In the genomic region with DNA sequence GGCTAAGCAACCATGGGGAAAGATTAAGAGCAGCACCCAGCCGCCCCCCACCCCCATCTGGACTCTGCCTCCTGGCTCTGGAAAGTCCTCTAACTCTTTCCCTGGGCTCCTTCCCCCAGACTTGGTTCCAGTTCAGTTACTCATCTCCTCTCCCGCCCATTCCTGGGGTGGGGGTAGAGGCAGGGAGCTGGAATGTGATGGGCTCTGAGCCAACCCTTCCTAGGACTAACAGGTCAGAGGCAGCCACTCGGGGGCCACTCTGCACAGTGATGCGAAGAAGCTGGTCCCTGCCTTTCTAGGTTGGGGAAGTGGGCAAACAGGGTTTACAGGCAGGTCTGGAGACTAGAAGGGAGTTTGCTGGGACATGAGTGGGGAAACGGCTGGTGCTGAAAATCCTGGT, we compare ENCODE assay signal across 8 mouse cellular contexts. TPM values are rescaled to one million over a fixed set of nuclear protein-coding genes. Genes with fewer than 3 reads are reported as not detected.
DNase-seq lines count a peak whose midpoint lies in the region; ATAC-seq and TF ChIP-seq lines count a peak whose summit lies in the region.

No protein-coding gene starts in this region.

- peak overlapping the region; percentile 75 for H3K27ac ChIP-seq in heart, adult 2 months
- peak overlapping the region; percentile 97 for H3K27ac ChIP-seq in kidney, postnatal 0 days
- H3K27ac ChIP-seq in hindbrain, embryonic 11.5 days (ENCODE audit: low read depth, low read length): no peak overlapping the region

- TF ChIP-seq CTCF in heart, adult 2 months (IDR thresholded peaks at IDR 0.05): no peak
- peak; percentile 25; the same call in 1 of the 2 replicates for TF ChIP-seq CTCF in kidney, postnatal 0 days (IDR thresholded peaks at IDR 0.05; ENCODE audit: low read depth)

- no peaks in the 10 kb centered on the region for H3K36me3 ChIP-seq in heart, adult 2 months (ENCODE audit: control insufficient read depth, insufficient read depth, low read length)
- H3K36me3 ChIP-seq in kidney, postnatal 0 days (ENCODE audit: insufficient read depth, low read length): no peaks in the 10 kb centered on the region
- H3K36me3 ChIP-seq in hindbrain, embryonic 11.5 days (ENCODE audit: control insufficient read depth, insufficient read depth, low read length): no peaks in the 10 kb centered on the region

- TF ChIP-seq POLR2A in heart, adult 2 months (IDR thresholded peaks at IDR 0.05; ENCODE audit: insufficient read depth, low read depth, low read length): no peak

- TF ChIP-seq EP300 in heart, adult 2 months (IDR thresholded peaks at IDR 0.05; ENCODE audit: insufficient read depth, low read depth, low read length): 0 out of 2 replicates have a peak, but pooled peaks have one; percentile 48

- no peak overlapping the region for H3K4me3 ChIP-seq in heart, adult 2 months
- H3K4me3 ChIP-seq in kidney, postnatal 0 days (replicated peaks; ENCODE audit: low read depth, low read length): no peak overlapping the region
- no peak overlapping the region for H3K4me3 ChIP-seq in hindbrain, embryonic 11.5 days (ENCODE audit: low read depth, low read length)

- H3K79me2 ChIP-seq in heart, adult 2 months (replicated peaks; ENCODE audit: control insufficient read depth, insufficient read depth, low read length): no peaks in the 10 kb centered on the region

- H3K9ac ChIP-seq in heart, adult 2 months (ENCODE audit: low read depth, low read length): 0 out of 2 replicates have a peak overlapping the region, but pooled peaks have one; percentile 11
- no peak overlapping the region for H3K9ac ChIP-seq in kidney, postnatal 0 days (ENCODE audit: low read depth, low read length)
- no peak overlapping the region for H3K9ac ChIP-seq in hindbrain, embryonic 11.5 days (ENCODE audit: low read depth, low read length)

- peak; percentile 67 for DNase-seq in urinary bladder, postnatal 25 days (ENCODE audit: low spot score)
- no peak for DNase-seq in urinary bladder, adult 2 months (ENCODE audit: low spot score)
- peak; percentile 60 to 79 for DNase-seq in heart, adult 2 months
- DNase-seq in kidney, postnatal 0 days (ENCODE audit: low spot score): peak; percentile 98
- peak; percentile 91 for DNase-seq in lung, postnatal 25 days (ENCODE audit: low spot score)
- no peak for DNase-seq in layer of hippocampus, adult 11-12 months (ENCODE audit: low spot score)
- DNase-seq in right cerebral cortex, adult 2 months (ENCODE audit: low spot score in 2 of 2): no peak
- DNase-seq in hindbrain, embryonic 11.5 days (ENCODE audit: low spot score): no peak

- WGBS in heart, adult 2 months: 12% methylated on average over 5 of the region's 5 CpGs
- 3% methylated on average over 5 of the region's 5 CpGs for WGBS in kidney, postnatal 0 days
- WGBS in hindbrain, embryonic 11.5 days: 42% methylated on average over 5 of the region's 5 CpGs

- H3K9me3 ChIP-seq in kidney, postnatal 0 days (replicated peaks; ENCODE audit: low read length): no peaks in the 10 kb centered on the region
- no peaks in the 10 kb centered on the region for H3K9me3 ChIP-seq in hindbrain, embryonic 11.5 days (ENCODE audit: control insufficient read depth, low read length)

- intact Hi-C loops in heart, adult 2 months (cut with DNase I): no loop called here

- H3K4me2 ChIP-seq in kidney, postnatal 0 days (ENCODE audit: low read length): peak overlapping the region; percentile 30; the same call in 1 of the 2 replicates
- no peak overlapping the region for H3K4me2 ChIP-seq in hindbrain, embryonic 11.5 days (replicated peaks; ENCODE audit: low read depth, low read length)

- ATAC-seq in kidney, postnatal 0 days (replicated peaks; ENCODE audit: low FRiP score, low read depth): peak; percentile 93
- no peak for ATAC-seq in hindbrain, embryonic 11.5 days (ENCODE audit: low FRiP score)

- H3K4me1 ChIP-seq in heart, adult 2 months (ENCODE audit: control insufficient read depth, insufficient read depth, low read length): peaks cover 20% of the 10 kb centered on the region
- H3K4me1 ChIP-seq in kidney, postnatal 0 days (replicated peaks; ENCODE audit: insufficient read depth, low read length): peaks cover 40% of the 10 kb centered on the region
- H3K4me1 ChIP-seq in hindbrain, embryonic 11.5 days (replicated peaks; ENCODE audit: control insufficient read depth, insufficient read depth, low read length): no peaks in the 10 kb centered on the region

- H3K27me3 ChIP-seq in heart, adult 2 months (ENCODE audit: control insufficient read depth, insufficient read depth, low read length): no peaks in the 10 kb centered on the region
- H3K27me3 ChIP-seq in kidney, postnatal 0 days (ENCODE audit: insufficient read depth, low read length): no peaks in the 10 kb centered on the region
- H3K27me3 ChIP-seq in hindbrain, embryonic 11.5 days (ENCODE audit: control insufficient read depth, insufficient read depth, low read length): peaks cover 10% of the 10 kb centered on the region

RNA-seq across cellular contexts. Expression of a gene that starts 5.2 kb away (rescaled TPM):
- 72.4 and 91.1 TPM in 2 replicates for polyA plus RNA-seq in urinary bladder, adult 2 months (2012; rRNA removed)
- total RNA-seq in heart, adult 2 months (2021): 10 to 100 TPM; 72.7 to 73.0 TPM
- 82.8 and 85.3 TPM in 2 replicates for polyA plus RNA-seq in heart, adult 2 months (2012; rRNA removed)
- 86.9 and 108 TPM in 2 replicates for polyA plus RNA-seq in kidney, postnatal 0 days (2015; fragmentation: Nextera tagmentation; extraction: Ambion mirVana)
- polyA plus RNA-seq in hindbrain, embryonic 11.5 days (2014; fragmentation: Nextera tagmentation; extraction: Ambion mirVana): 28.1 and 28.4 TPM in 2 replicates

RNA-seq across cellular contexts. Expression of a gene that starts 5.3 kb away (rescaled TPM):
- polyA plus RNA-seq in urinary bladder, adult 2 months (2012; rRNA removed): 17.8 and 19.2 TPM in 2 replicates
- 10 to 100 TPM; 21.5 to 27.9 TPM for total RNA-seq in heart, adult 2 months (2021)
- polyA plus RNA-seq in heart, adult 2 months (2012; rRNA removed): 44.4 and 57.0 TPM in 2 replicates
- polyA plus RNA-seq in kidney, postnatal 0 days (2015; fragmentation: Nextera tagmentation; extraction: Ambion mirVana): 27.5 and 29.2 TPM in 2 replicates
- 3.6 and 4.0 TPM in 2 replicates for polyA plus RNA-seq in hindbrain, embryonic 11.5 days (2014; fragmentation: Nextera tagmentation; extraction: Ambion mirVana)

RNA-seq across cellular contexts. Expression of a gene that starts 42.0 kb away (rescaled TPM):
- polyA plus RNA-seq in urinary bladder, adult 2 months (2012; rRNA removed): 1.7 and 2.1 TPM in 2 replicates
- total RNA-seq in heart, adult 2 months (2021): 1 to 10 TPM; 1.1 to 1.2 TPM
- 2.4 TPM in 2 replicates for polyA plus RNA-seq in heart, adult 2 months (2012; rRNA removed)
- 1.5 and 2.2 TPM in 2 replicates for polyA plus RNA-seq in kidney, postnatal 0 days (2015; fragmentation: Nextera tagmentation; extraction: Ambion mirVana)
- polyA plus RNA-seq in hindbrain, embryonic 11.5 days (2014; fragmentation: Nextera tagmentation; extraction: Ambion mirVana): 0.11 TPM in 1 of 2 replicates, not detected in the other

Comparison
In these comparisons a context has a peak if more than half of its experiments do, and no peak if none do; other contexts are left out.
1. DNase-seq: peak in urinary bladder, postnatal 25 days (single experiment), heart, adult 2 months (2 of 2), kidney, postnatal 0 days (single experiment) and lung, postnatal 25 days (single experiment); none in urinary bladder, adult 2 months (single experiment), layer of hippocampus, adult 11-12 months (single experiment), right cerebral cortex, adult 2 months (0 of 2) and hindbrain, embryonic 11.5 days (single experiment).